Mouse (Mus musculus) neural tube, embryonic 15.5 days (tissue): Measurements from ENCODE around the gene Gm6710. TPM values are rescaled to one million over a fixed set of nuclear protein-coding genes. Genes with fewer than 3 reads are reported as not detected.
"Not testable (repeated sequence)": the region's sequence is repeated elsewhere in the genome, so short reads cannot be mapped to it uniquely, and the experiment has no call there.

Experiments used
- ATAC-seq: fragments of 200-750 bp; cut with Nextera tagmentation; 2 replicates; pipeline ENCODE4 v1.8.0; 2017; ENCODE audit warnings: mild to moderate bottlenecking, moderate TSS enrichment, moderate library complexity; ENCODE audit not compliant: low FRiP score
- H3K27ac ChIP-seq: fragments of 300-500 bp; sonication (generic); replicated peaks from 2 replicates; pipeline ENCODE4 v1.5.1; 2015; ENCODE audit warnings: mild to moderate bottlenecking, inconsistent platforms
- H3K27me3 ChIP-seq: fragments of 300-500 bp; sonication (generic); replicated peaks from 2 replicates; pipeline ENCODE4 v1.6.1; 2015; ENCODE audit warnings: inconsistent platforms
- H3K36me3 ChIP-seq: fragments of 300-500 bp; sonication (generic); 2 replicates; pipeline ENCODE4 v1.6.1; 2015; ENCODE audit warnings: inconsistent platforms
- H3K4me1 ChIP-seq: fragments of 300-500 bp; sonication (generic); 2 replicates; pipeline ENCODE4 v1.6.1; 2015; ENCODE audit warnings: inconsistent platforms
- H3K4me2 ChIP-seq: fragments of 300-500 bp; sonication (generic); 2 replicates; pipeline ENCODE4 v1.6.1; 2015; ENCODE audit warnings: inconsistent platforms, mild to moderate bottlenecking, moderate library complexity
- H3K4me3 ChIP-seq: fragments of 300-500 bp; sonication (generic); replicated peaks from 2 replicates; pipeline ENCODE4 v1.5.1; 2015; ENCODE audit warnings: mild to moderate bottlenecking, inconsistent platforms
- H3K9ac ChIP-seq: fragments of 300-500 bp; sonication (generic); replicated peaks from 2 replicates; pipeline ENCODE4 v1.6.1; 2015; ENCODE audit warnings: mild to moderate bottlenecking, inconsistent platforms
- H3K9me3 ChIP-seq: fragments of 300-500 bp; sonication (generic); replicated peaks from 2 replicates; pipeline ENCODE4 v1.6.1; 2016; ENCODE audit warnings: inconsistent platforms
- WGBS: fragments of 180-500 bp; shearing (Covaris S2); methylation state at CpG from one replicate; pipeline ENCODE4 v1.1.7; 2015; ENCODE audit warnings: mixed read lengths; 5-methylcytosine and 5-hydroxymethylcytosine counted together
- polyA plus RNA-seq: library from polyadenylated mRNA; unstranded; fragments of >200 nt; fragmentation: Nextera tagmentation; extraction: Ambion mirVana; gene quantifications from 2 replicates; pipeline ENCODE4 v1.2.1, GENCODE M21; 2015

Gene Gm6710
- 30.1 and 33.8 TPM in 2 replicates for polyA plus RNA-seq

GRCm38 (mm10) chr2:175869024-175869423 is at the start of gene Gm6710:
Gm6710 (plus strand) TSS chr2:175869219.
- not testable (repeated sequence) for H3K9me3 ChIP-seq, H3K36me3 ChIP-seq, H3K9ac ChIP-seq, H3K4me3 ChIP-seq, ATAC-seq, H3K27ac ChIP-seq, H3K4me2 ChIP-seq, H3K27me3 ChIP-seq, H3K4me1 ChIP-seq
- WGBS = no CpG with 5 or more reads among the region's 7 CpGs

Other genes starting within 250 kb of the Gm6710 start
- gene Gm11007, start 225.2 kb upstream of the Gm6710 start, polyA plus RNA-seq = not detected in 2 replicates
- 9.8 and 13.8 TPM in 2 replicates for gene Zfp969, start 165.6 kb upstream of the Gm6710 start, polyA plus RNA-seq
- gene Gm2007, start 127.7 kb upstream of the Gm6710 start, polyA plus RNA-seq = not detected in 2 replicates
- gene Gm14288, start 68.1 kb upstream of the Gm6710 start, polyA plus RNA-seq = 0.32 and 3.7 TPM in 2 replicates
- 1.4 and 1.5 TPM in 2 replicates for gene Zfp966, start 61.9 kb downstream of the Gm6710 start, polyA plus RNA-seq
- gene Gm2026, start 96.1 kb downstream of the Gm6710 start, polyA plus RNA-seq = 19.0 and 27.3 TPM in 2 replicates